Mouse (Mus musculus): Measurements from ENCODE around the gene Ubap1.

The Ubap1 gene

DNA sequence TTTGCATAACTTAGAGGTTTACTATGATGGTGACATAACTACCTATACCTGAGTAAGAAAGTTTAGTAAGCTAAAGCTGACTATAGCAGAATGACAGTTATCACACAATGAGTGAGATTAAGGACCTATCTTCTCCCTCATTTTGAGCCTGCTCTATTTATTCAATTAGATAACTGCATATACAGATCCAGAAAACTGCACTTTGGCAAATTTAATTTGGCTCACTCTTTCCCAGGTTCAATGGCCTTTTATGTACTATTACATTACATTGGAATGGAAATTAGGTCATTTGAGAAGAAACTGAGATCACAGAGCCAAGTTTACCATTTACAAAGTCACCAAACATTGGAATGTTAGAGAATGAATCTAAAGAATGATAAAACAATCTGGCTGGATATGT is 68.2 kb downstream of the Ubap1 start:
- DNase-seq (ENCODE audit: low read depth, low spot score) = no peak

- DNase-seq (ENCODE audit: low read depth, low spot score) = no peak
Measured at GRCm38 (mm10) chr4:41438931-41439330, 90.1 kb downstream of the Ubap1 start.

All from R1 (cell line).